Mouse (Mus musculus) pancreas, adult 10 weeks (tissue): ENCODE data around the gene Bcl2l13. TPM values are rescaled to one million over a fixed set of nuclear protein-coding genes. Genes with fewer than 3 reads are reported as not detected.

Experiments used
- polyA plus RNA-seq: library from polyadenylated mRNA; stranded (reverse); fragments of 350-450 nt; fragmentation: Illumina TruSeq; extraction: RNeasy Lipid Tissue Mini Kit (QIAGEN cat#74804); gene quantifications from one replicate; pipeline ENCODE4 v1.2.3, GENCODE M21; 2015; ENCODE audit warnings: low read depth, low replicate concordance; ENCODE audit not compliant: insufficient read depth

Bcl2l13 gene
- 4.9 TPM for polyA plus RNA-seq

GRCm38 (mm10) chr6:120835474-120836374 is at the start of gene Bcl2l13:
Gene Bcl2l13 (plus strand): TSS chr6:120836212.

DNA sequence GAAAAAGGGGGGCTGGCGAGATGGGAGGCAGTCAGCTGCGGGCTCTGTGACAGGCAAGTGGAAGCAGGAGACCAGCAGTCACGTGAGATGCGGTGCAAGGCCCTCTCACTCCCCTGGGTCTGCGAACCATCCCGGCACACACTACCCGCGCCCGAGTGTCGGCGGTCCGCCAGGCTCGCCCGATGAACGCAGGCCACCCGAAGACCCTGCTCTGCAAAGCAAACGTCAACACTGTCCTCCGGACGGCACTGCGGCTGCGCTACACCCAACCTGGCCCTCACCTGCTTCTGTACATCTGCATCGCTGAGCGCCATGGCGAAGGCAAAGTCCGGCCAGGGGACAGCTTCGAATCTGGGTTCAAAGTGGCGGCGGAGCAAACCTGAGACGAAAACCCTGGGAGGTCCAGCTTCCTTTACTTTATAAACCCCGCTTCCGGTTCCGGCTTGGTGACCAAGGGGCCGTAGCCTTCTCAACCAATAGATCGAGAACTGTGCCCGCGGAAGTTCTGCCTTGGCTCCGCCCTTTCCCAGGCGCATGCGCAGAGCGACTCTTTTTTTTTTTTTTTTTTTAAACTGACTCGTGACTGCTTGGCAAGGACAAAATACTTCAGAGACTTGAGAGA is 13.6 kb upstream of the Bcl2l13 start, which contains the start of gene Atp6v1e1:
Gene Atp6v1e1 (minus strand): TSS at position 487 of the 622 bp plus-strand sequence.

DNA sequence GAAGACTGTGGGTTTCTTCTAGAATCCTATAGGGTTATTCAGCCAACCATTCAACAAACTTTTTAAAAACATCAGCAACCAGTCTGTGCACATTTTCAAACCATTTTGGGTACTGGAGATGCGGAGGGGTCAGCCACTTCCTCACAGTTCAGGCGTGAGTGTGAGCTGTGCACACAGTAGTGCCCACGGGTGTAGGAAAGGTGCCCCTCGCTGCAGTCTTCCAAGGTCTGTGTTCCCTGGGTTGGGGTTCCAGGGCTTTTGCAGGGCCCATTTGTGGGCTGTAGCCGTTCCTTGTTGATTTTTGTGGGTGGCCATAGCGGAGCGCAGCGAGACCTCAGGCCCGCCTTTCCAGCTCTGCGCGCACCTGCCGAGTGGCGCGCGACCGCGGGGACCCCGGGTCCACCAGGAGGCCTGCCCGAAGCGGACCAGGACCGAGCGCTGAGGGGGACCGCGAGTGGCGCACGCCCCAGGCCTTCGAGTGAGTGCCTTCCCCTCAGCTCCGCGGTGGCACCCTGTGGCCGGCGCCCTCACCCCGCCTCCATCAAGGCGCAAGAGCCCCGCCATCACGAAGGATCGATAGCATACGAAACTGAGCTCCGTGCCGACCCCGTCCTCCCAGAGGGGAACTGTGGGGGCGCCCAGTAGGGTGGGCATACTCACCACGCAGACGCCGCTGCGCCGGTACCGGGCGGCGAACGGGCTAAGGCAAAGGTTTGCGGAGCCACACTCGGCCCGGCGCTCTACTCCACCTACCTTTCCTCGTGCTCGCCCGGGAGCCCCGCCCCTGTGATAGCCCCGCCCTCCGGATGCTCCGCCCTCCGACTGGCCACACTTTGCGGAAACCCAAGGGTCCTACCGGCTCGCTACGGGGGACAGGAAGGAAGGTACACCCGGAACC is 80.3 kb downstream of the Bcl2l13 start, which contains the start of gene Bid:
Gene Bid (minus strand): TSS at position 780 of the 898 bp plus-strand sequence.

Other genes with a start within 250 kb of the Bcl2l13 start
- 0.90 TPM for gene Cecr2, start 169.8 kb upstream of the Bcl2l13 start, polyA plus RNA-seq
- gene Slc25a18, start 62.6 kb upstream of the Bcl2l13 start, polyA plus RNA-seq: not detected
- gene Atp6v1e1, start 13.4 kb upstream of the Bcl2l13 start, polyA plus RNA-seq: 28.1 TPM
- gene Bid, start 80.6 kb downstream of the Bcl2l13 start, polyA plus RNA-seq: 1.1 TPM